Mouse (Mus musculus) limb, embryonic 10.5 days (tissue): ENCODE results near the gene Defb45. TPM values are rescaled to one million over a fixed set of nuclear protein-coding genes. Genes with fewer than 3 reads are reported as not detected.

Experiments
- DNase-seq: peaks from one replicate; pipeline ENCODE4 v3.0.0-alpha.2; 2017; ENCODE audit warnings: low spot score
- H3K27ac ChIP-seq: fragments of 300-500 bp; sonication (generic); 2 replicates; pipeline ENCODE4 v1.5.1; 2016; ENCODE audit warnings: mild to moderate bottlenecking
- H3K27me3 ChIP-seq: fragments of 300-500 bp; sonication (generic); 2 replicates; pipeline ENCODE4 v1.6.1; 2016; ENCODE audit warnings: low read depth, mild to moderate bottlenecking; ENCODE audit not compliant: poor library complexity, severe bottlenecking
- H3K36me3 ChIP-seq: fragments of 300-500 bp; sonication (generic); 2 replicates; pipeline ENCODE4 v1.6.1; 2016; ENCODE audit warnings: mild to moderate bottlenecking, moderate library complexity
- H3K4me1 ChIP-seq: fragments of 300-500 bp; sonication (generic); 2 replicates; pipeline ENCODE4 v1.6.1; 2016
- H3K4me3 ChIP-seq: fragments of 300-500 bp; sonication (generic); 2 replicates; pipeline ENCODE4 v1.5.1; 2016; ENCODE audit warnings: mild to moderate bottlenecking, moderate library complexity
- H3K9me3 ChIP-seq: fragments of 300-500 bp; sonication (generic); replicated peaks from 2 replicates; pipeline ENCODE4 v1.6.1; 2016; ENCODE audit warnings: mild to moderate bottlenecking
- WGBS: fragments of 180-500 bp; shearing (Covaris S2); methylation state at CpG from one replicate; pipeline ENCODE4 v1.1.7; 2016; 5-methylcytosine and 5-hydroxymethylcytosine counted together
- polyA plus RNA-seq: library from polyadenylated mRNA; unstranded; fragments of >200 nt; fragmentation: Nextera tagmentation; extraction: Ambion mirVana; gene quantifications from 2 replicates; pipeline ENCODE4 v1.2.1, GENCODE M21; 2016

The Defb45 gene
- not detected in 2 replicates for polyA plus RNA-seq

DNA sequence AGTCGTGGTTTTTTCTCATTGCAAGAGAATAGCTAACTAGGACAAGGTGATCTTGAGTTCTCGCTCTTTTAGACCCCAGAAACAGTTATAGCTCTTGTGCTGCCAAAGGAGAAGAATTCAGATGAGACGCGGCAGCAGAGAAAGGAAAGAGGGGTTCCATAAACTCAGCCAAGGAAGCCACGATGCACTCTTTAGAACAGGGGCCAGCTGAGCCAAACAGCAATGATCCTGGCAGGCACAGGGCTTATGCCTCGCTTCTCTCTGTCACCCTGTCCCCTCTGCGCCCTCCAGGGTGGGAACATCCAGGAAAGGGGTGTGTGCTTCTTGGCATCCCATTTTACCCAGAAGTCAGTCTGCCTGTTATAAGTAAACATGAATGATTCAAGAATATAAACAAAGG is at the start of gene Defb45:
Defb45 (minus strand) TSS at position 101 of the 400 bp plus-strand sequence.
- Histone ChIP-seq H3K27ac (no peak within 1 kb of the TSS), H3K36me3 (no peaks in the 10 kb centered on the region), H3K4me3 (no peak within 1 kb of the TSS), H3K9me3 (no peaks in the 10 kb centered on the region), H3K4me1 (no peaks in the 10 kb centered on the region), H3K27me3 (no peaks in the 10 kb centered on the region)
- 64% methylated on average over 7 of the region's 7 CpGs for WGBS
- DNase-seq, result no peak

DNA sequence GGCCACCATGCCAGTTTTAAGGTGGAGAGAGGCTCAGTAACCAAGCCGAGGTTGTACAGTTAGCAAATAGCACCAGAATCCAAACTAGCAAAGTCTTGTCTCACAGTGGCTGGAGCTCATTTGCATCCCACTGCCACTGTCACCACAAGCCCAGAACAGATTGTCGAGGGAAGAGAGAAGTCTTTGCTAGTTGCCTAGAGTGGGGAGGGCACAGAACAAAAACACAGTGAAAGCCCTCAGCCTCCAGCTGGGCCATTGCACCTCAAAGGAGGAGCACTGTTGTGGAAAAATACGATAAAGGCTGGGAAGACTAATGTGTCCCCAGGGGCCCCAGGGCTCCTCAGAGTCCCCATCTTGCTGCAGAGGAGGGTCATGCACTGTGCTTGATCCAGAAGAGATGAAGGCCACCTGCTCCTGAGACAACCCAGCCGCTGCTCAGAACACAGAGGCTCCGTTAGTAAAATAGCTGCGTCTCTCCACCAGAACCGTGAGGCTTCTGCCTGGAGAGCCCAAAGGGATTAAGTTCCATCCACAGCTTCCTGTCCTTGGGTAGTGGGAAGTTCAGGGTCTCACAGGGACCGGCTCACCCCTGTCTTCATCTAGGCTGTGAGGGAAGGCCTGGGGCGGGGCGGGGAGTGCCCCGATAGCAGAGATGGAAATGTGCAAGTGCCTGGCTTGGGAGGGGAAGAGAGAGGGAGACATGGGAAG is 40.4 kb upstream of the Defb45 start:
- H3K27me3 ChIP-seq, result peaks cover 12% of the 10 kb centered on the region
- no peak overlapping the region for H3K4me3 ChIP-seq
- WGBS, result 36% methylated on average over 11 of the region's 11 CpGs
- DNase-seq, result no peak
- no peaks in the 10 kb centered on the region for H3K36me3 ChIP-seq
- H3K27ac ChIP-seq, result no peak overlapping the region
- no peaks in the 10 kb centered on the region for H3K9me3 ChIP-seq
- peaks cover 3% of the 10 kb centered on the region for H3K4me1 ChIP-seq

DNA sequence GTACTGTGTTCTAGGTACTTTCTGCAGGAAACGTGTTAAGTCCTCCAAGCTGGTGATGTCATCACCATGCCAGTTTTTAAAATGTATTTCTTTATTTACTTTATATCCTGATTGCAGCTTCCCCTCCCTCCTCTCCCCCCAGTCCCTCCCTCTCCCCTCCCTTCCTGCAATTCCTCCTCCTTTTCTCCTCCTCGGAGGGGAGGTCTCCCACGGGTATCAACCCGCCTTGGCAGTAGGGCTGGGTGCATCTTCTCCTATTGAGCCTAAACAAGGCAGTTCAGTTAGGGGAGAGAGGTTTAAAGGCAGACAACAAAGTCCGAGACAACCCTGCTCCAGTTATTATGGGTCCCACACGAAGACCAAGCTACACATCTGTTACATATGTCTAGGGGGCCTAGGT is 39.7 kb upstream of the Defb45 start:
- Histone ChIP-seq H3K36me3 (no peaks in the 10 kb centered on the region), H3K4me1 (peaks cover 3% of the 10 kb centered on the region), H3K27me3 (peaks cover 18% of the 10 kb centered on the region), H3K9me3 (no peaks in the 10 kb centered on the region), H3K4me3 (no peak overlapping the region), H3K27ac (no peak overlapping the region)
- DNase-seq, result no peak
- WGBS, result 72% methylated on average over 6 of the region's 6 CpGs

DNA sequence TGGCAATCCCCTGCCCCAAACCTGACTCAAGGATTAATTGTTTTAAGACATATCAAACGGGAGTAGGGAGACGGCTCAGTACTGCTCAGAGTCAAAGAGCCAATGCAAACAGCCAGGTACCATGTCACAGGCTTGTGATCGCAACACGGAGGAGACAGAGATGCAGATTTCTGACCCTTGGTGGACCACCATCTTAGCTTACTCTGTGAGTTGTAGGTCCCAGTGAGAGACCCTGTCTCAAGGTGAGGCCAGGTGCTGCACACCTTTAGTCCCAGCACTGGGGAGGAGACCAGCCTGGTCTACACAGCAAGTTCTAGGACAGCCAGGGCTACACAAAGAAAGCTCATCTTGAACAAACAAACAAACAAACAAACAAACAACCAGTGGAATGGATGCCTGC is 38.2 kb upstream of the Defb45 start:
- Histone ChIP-seq H3K27me3 (peaks cover 32% of the 10 kb centered on the region), H3K4me1 (peaks cover 16% of the 10 kb centered on the region), H3K36me3 (no peaks in the 10 kb centered on the region), H3K27ac (no peak overlapping the region), H3K9me3 (no peaks in the 10 kb centered on the region), H3K4me3 (no peak overlapping the region)
- DNase-seq, result no peak
- 94% methylated on average over 4 of the region's 4 CpGs for WGBS

DNA sequence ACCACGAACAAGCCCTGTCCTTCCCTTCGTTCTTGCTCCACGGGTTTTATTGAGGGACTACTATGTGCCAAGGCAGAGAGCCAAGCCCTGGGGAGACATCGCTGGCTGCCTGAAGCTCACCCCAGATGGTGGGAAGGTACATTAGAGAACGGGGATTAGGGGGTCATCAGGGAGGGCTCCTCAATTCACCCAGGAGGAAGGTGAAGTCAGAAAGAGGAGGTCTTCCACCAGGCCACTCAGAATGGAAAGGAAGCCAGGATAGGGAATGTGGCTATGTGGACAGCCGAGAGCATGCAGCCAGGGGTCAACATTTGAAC is 37.8 kb upstream of the Defb45 start:
- WGBS, result 85% methylated on average over 6 of the region's 6 CpGs
- Histone ChIP-seq H3K27me3 (peaks cover 36% of the 10 kb centered on the region), H3K36me3 (no peaks in the 10 kb centered on the region), H3K4me1 (peaks cover 20% of the 10 kb centered on the region), H3K27ac (no peak overlapping the region), H3K4me3 (no peak overlapping the region), H3K9me3 (no peaks in the 10 kb centered on the region)
- DNase-seq, result no peak

DNA sequence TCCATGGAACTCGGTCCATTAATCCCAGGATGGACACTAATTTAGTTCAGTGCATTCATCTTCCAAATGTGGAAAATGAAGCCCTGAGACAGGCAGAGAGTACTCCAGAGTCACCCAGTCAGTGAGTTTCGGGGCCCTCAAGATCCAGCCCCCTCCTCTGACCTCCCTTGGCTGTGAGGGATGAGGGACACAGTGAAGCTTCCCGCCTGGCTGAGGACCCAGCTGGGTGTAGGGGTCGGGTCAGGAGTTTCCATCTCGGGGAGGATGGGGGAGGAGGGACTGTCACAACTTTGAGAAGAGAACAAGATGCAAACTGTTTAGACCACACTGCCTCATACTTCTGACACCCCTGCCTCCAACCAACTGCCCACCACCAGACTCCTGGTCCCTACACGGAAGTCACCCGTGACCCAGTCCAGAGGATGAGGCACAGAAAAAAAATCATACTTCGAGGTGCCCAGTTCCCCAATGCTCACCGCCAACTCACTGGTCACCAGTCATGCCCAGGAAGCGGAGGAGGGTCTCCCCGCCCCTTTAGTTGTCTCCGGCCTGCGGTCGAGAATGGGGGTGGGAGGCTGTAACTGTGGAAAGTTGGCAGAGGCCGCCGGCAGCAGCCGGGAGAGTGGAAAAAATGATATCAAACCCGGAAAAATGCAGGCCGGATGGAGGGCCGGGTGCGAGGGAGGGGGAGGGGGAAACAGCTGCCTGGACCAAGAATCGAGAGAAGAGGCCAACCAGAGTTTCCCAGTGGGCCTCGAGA is 37.2 kb upstream of the Defb45 start:
- WGBS, result 79% methylated on average over 23 of the region's 23 CpGs
- H3K27ac ChIP-seq, result no peak overlapping the region
- DNase-seq, result no peak

DNA sequence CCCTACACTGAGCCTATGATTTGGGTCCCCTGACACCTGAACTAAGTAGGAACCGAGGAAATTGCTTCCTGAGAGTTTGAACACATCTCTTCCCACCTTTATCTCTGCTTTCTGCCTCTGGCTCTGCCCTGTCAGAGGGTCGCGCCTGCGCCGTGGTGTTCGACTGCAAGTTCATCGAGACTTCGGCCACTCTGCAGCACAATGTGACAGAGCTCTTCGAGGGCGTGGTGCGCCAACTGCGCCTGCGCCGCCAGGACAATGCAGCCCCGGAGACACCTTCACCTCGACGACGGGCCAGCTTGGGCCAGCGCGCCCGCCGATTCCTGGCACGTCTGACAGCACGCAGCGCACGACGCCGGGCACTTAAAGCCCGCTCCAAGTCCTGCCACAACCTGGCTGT is 35.1 kb upstream of the Defb45 start:
- Histone ChIP-seq H3K27me3 (peaks cover 46% of the 10 kb centered on the region), H3K9me3 (no peaks in the 10 kb centered on the region), H3K4me1 (peaks cover 17% of the 10 kb centered on the region), H3K36me3 (no peaks in the 10 kb centered on the region), H3K4me3 (no peak overlapping the region), H3K27ac (no peak overlapping the region)
- WGBS, result 80% methylated on average over 29 of the region's 29 CpGs
- no peak for DNase-seq

More for the DNA sequence above, 37.2 kb upstream of the Defb45 start:
- Histone ChIP-seq H3K4me1 (peaks cover 20% of the 10 kb centered on the region), H3K27me3 (peaks cover 36% of the 10 kb centered on the region), H3K36me3 (no peaks in the 10 kb centered on the region), H3K9me3 (no peaks in the 10 kb centered on the region), H3K4me3 (no peak overlapping the region)

DNA sequence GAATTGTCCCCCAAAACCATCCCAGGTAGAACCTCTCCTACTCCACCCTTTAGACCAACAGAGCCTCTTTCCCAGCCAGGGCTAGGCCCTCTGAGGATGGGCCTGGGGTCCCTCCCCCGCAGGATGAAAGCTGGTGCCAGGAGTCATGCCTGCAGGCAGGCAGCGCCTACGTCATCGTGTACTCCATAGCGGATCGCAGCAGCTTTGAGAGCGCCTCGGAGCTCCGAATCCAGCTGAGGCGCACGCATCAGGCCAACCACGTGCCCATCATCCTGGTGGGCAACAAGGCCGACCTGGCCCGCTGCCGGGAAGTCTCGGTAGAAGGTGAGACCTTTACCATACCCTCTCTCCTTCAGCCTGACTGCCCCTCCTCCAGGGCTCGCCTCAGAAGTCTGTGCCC is 34.1 kb upstream of the Defb45 start:
- WGBS, result 46% methylated on average over 17 of the region's 17 CpGs
- peak overlapping the region; percentile 28 for H3K4me3 ChIP-seq
- H3K36me3 ChIP-seq, result no peaks in the 10 kb centered on the region
- no peak for DNase-seq
- H3K9me3 ChIP-seq, result no peaks in the 10 kb centered on the region
- 0 out of 2 replicates have a peak overlapping the region, but pooled peaks have one; percentile 14 for H3K27ac ChIP-seq
- peaks cover 17% of the 10 kb centered on the region for H3K4me1 ChIP-seq
- H3K27me3 ChIP-seq, result peaks cover 51% of the 10 kb centered on the region

DNA sequence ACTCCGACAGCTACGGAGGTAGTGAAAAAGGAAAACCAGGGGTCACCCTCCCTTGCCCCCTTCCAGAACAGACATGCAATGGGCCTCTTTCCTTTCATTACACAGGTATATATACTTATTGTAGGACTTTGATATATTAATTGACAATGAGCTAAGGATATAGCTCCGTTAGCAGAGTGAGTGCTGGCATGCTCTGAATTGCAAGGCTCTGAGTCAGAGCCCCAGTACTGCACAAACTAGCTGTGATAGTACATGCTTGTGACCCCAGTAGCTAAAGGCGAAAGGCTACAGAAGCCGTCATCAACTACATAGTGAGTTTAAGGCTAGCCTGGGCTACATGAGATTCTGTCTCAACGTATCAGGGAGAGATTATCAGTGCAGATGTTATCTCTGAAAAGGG is 30.7 kb upstream of the Defb45 start:
- no peak for DNase-seq
- WGBS, result 88% methylated on average over 6 of the region's 6 CpGs
- no peak overlapping the region for H3K4me3 ChIP-seq
- peaks cover 85% of the 10 kb centered on the region for H3K27me3 ChIP-seq
- H3K27ac ChIP-seq, result no peak overlapping the region
- H3K36me3 ChIP-seq, result no peaks in the 10 kb centered on the region
- no peaks in the 10 kb centered on the region for H3K9me3 ChIP-seq
- peaks cover 31% of the 10 kb centered on the region for H3K4me1 ChIP-seq

DNA sequence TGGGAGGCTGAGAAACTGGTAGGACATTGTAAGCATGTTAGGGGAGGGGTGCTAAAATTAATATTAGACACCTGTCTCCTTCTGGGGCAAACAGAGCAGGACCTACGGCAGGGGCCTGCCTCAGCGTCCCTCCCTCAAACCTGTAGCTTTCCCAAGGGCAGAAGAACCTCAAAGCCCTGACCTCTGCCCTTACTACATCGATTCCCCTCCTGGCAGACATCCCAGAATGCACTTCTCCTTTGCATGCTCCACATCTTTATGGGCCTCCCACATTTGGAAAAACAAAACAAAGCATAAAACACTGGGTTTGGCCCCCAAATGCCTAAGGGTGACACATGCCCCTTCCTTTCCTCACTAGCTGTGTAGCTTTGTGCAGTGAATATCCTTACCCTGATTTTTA is 30.0 kb upstream of the Defb45 start:
- no peak overlapping the region for H3K4me3 ChIP-seq

DNA sequence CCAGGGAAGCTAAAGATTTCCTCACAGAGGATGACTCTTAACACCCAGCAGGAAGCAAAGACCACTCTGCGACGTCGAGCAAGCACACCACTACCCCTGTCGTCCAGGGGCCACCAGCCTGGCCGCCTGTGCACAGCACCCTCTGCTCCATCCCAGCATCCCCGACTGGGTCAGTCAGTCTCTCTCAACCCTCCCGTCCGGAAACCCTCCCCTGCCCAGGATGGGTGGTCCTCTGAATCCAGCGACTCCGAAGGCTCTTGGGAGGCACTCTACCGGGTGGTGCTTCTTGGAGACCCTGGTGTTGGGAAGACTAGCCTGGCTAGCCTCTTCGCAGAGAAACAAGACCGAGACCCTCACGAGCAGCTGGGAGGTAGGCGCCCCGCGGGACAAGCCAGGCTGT is 28.9 kb upstream of the Defb45 start:
- DNase-seq, result no peak
- peaks cover 25% of the 10 kb centered on the region for H3K4me1 ChIP-seq
- H3K27ac ChIP-seq, result no peak overlapping the region
- no peak overlapping the region for H3K4me3 ChIP-seq
- WGBS, result 39% methylated on average over 17 of the region's 17 CpGs
- peaks cover 87% of the 10 kb centered on the region for H3K27me3 ChIP-seq
- no peaks in the 10 kb centered on the region for H3K36me3 ChIP-seq
- H3K9me3 ChIP-seq, result no peaks in the 10 kb centered on the region

More for the DNA sequence above, 30.0 kb upstream of the Defb45 start:
- peaks cover 87% of the 10 kb centered on the region for H3K27me3 ChIP-seq
- H3K27ac ChIP-seq, result no peak overlapping the region
- H3K36me3 ChIP-seq, result no peaks in the 10 kb centered on the region
- no peak for DNase-seq
- WGBS, result 75% methylated on average over 3 of the region's 3 CpGs
- H3K4me1 ChIP-seq, result peaks cover 31% of the 10 kb centered on the region
- H3K9me3 ChIP-seq, result no peaks in the 10 kb centered on the region

DNA sequence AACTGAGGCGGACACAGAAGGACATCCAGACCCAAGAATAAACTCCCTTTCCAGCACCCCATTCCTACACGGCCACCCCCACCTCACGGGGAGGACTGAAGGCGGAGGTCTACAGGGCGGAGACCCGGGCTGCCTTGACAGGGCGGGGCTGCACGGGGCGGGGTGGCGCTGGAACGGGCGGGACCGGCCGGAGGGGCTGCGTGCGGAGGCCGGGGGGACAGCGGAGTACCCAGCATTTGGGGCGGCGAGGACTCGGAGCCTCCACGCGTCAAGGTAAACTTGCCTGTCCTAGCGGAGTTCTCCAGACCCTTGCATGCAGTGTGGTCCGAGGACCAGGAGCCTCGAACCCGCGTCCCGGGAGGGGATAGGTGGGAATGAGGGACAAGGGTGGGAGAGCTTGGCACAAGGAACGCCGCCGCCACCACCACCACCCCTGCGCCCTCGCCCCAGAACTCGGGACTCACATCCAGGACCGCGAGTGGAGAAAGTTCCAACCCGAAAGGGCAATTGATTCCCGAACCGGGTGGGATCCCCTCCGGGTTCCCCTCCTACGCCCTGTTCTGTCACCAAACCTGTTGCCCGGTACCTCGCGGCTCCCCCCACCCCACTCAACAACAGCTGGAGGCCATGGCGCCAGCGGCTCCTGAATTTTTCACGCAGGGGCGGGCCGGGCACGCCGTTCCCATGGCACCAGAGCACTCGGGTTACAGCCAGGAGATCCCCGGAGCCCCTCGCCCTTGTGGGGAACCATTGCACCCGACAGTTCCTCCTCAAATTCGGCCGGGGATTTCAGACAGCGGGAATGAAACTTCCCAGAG is 27.8 kb upstream of the Defb45 start, which contains the start of gene Rem1:
Rem1 (plus strand) TSS at position 178 of the 818 bp plus-strand sequence.
- Histone ChIP-seq H3K36me3 (no peaks in the 10 kb centered on the region), H3K9me3 (no peaks in the 10 kb centered on the region), H3K4me3 (peak within 1 kb of the TSS; percentile 53), H3K27me3 (peaks cover 76% of the 10 kb centered on the region), H3K27ac (peak within 1 kb of the TSS; percentile 21; the same call in 1 of the 2 replicates), H3K4me1 (peaks cover 14% of the 10 kb centered on the region)
- WGBS, result 1% methylated on average over 59 of the region's 59 CpGs
- peak; percentile 69 for DNase-seq

DNA sequence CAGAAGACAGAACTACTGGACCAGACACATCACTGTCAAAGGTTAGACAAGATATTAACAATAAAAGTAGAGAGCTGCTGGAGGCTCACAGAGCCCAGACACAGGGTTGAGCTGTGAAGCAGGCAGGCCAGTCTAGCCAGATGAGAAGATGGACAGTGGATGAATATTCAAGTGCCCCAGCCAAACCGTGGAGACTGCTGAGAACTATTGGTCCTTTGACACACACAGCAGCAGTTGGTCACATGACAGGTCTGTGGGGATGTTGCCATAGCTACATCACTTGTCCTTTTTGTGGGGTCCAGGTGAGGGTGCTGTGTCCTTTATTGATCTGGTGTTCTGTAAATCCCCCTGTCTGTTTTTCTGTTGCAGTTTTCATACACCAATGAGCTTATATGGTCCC is 26.1 kb upstream of the Defb45 start:
- no peak for DNase-seq
- 33% methylated on average over 1 of the region's 1 CpGs for WGBS
- Histone ChIP-seq H3K4me1 (peaks cover 14% of the 10 kb centered on the region), H3K27ac (no peak overlapping the region), H3K27me3 (peaks cover 76% of the 10 kb centered on the region), H3K9me3 (no peaks in the 10 kb centered on the region), H3K4me3 (no peak overlapping the region), H3K36me3 (no peaks in the 10 kb centered on the region)
